Mouse (Mus musculus): ENCODE data around the gene Calm4.

DNA sequence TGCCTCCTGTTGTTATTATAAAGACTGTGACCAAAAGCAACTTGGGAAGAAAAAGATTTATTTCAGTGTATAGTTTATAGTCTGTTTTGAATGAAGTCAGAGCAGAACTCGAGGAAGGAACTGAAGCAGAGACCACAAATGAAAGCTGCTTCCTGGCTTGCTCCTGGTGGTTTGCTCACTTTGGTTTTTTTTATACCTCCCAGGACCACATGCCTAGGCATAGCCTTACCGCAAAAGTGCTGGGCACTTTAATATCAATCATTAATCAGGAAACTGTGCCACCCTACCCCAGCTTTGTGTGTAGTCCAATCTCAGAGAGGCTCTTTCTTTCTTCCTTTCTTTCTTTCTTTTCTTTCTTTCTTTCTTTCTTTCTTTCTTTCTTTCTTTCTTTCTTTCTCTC is 5.1 kb upstream of the Calm4 start:
- TF ChIP-seq GATA1 (IDR thresholded peaks at IDR 0.05; ENCODE audit: low read length): no peak
- no peak for TF ChIP-seq TAL1 (IDR thresholded peaks at IDR 0.05; ENCODE audit: low read length)
